Mouse (Mus musculus) left cerebral cortex, postnatal 4 days (tissue): ENCODE measurements around the gene Gm10778. TPM values are rescaled to one million over a fixed set of nuclear protein-coding genes. Genes with fewer than 3 reads are reported as not detected.
"Not testable (repeated sequence)": the region's sequence is repeated elsewhere in the genome, so short reads cannot be mapped to it uniquely, and the experiment has no call there.

Experiments
- DNase-seq: peaks from one replicate; pipeline ENCODE4 v3.0.0-alpha.2; 2022
- intact Hi-C: fragments of 180-260 bp; cut with DNase I; formaldehyde crosslinking; loops from one replicate; pipeline ENCODE4 v1.15.1; 2025
- total RNA-seq, 2 experiments: library from RNA; stranded (reverse); gene quantifications; 2 replicates each; pipeline ENCODE4 v1.2.3; 2021

Gene Gm10778
- 1 to 10 TPM; 5.4 to 5.5 TPM for total RNA-seq

DNA sequence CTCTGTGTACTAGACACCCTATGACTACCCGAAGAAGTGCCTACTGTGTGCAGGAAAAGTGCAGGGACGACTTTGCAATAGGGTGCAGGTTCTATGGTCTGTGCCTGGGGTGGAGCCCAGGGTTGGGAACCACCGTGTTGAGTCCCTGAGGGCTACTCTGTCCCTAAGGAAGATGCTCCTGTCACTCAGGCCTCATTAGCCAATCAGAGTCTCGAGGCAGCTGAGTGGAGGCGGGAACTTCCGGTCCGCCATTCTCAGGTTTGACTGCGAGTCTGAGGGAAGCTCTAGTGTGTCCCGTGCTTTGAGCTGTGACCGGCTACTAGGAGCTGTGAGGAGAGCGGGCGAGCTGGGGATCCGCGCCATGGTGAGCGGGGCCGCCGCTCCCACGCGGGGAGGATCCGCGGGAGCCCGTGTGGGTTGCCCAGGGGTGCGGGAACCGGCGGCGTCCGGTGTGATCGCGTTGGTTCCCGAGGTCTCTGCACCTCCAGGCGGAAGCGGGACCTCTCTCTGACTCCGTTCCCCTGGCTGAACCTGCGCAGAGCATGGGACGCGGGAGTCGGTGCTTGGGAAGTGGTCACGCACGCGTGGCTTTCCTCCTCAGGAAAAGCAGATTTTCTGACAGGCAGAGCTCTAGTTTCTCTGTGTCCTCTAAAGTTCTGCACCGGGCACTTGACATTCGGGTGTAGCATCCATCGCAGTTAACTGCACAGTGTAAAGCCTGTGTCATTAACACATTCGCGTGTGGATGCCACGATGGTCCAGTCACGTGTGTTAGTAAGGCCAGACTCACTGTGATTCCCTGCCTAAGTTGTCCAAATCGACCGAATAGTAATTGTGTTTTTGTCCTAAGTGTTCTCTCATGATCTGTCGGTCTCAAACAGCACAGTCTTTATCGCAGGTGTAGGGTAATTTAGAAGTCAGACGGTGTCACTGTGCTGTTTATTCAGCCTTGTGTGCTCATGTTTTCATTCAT lies at the start of gene Gm10778:
Gene Gm10778, plus strand, starts transcription at position 257 of the 973 bp plus-strand sequence.
- intact Hi-C loops: not testable (repeated sequence)
- DNase-seq: peak; percentile 84

DNA sequence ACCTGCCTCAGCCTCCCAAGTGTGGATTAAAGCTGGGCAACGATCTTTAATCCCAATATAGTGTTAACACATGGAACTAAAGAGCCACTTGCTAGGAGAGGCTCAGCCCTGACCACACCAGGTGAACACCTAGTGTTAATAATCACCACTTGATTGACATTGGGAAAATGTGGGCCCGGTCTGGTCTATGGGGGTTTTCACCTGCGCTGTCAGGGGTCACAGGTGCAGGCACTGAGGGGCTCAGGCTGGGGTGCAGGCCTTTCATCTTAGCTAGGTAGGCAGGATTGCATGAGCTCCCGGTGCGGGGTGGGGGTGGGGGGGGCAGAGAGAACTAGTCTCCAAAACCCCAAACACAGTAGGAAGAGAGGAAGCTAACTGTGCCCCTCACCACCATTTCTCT lies 49.2 kb upstream of the Gm10778 start:
- intact Hi-C loops: loop anchor here (5.0 kb wide), 1 partner anchor 97 kb away; the partner anchor contains the start of gene S1pr4

DNA sequence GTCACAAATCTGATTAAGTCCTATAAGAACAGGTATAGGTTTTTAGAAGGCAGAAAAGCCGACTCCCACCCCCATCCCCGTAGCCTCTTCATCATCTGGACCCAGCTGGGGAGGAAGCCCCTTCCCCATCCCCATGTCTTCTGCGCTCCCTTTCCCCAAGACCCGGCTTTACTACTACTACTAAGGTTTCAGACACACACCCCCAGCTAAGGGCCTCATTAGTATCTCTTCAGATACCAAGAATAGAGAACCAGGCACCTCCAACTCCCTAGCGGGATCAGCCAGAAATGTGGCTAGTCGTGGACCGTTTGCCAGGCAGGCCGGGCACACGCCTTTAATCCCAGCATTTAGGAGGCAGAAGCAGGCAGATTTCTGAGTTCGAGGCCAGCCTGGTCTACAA lies 48.8 kb upstream of the Gm10778 start:
- intact Hi-C loops: loop anchor here (5.0 kb wide), 1 partner anchor 98 kb away; the partner anchor contains the start of gene S1pr4
- no peak for DNase-seq

More for the DNA sequence above, 49.2 kb upstream of the Gm10778 start:
- DNase-seq: no peak

DNA sequence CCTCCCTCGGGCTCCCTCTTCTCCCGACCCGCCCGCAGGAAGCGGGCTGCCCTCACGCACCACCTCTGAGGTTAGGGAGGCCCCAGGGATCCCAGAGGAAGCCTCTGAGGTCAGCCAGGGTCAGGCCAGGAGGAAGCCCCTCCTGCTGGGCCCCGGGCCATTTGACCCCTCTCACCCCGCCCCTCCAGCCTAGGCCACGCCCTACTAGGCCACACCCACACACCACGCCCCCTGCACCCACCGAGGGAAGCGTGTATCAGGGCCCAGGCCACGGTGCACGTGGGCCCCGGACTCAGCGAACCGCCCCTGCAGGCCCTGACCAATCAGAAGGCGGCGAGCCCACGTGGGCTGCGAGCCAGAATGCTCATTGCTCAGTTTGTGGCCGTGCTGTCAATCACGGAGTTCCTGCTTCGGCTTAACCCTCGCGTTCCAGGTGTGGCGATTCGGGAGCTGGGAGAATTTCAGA lies 48.1 kb upstream of the Gm10778 start, which contains the start of gene Tle6:
Gene Tle6, minus strand, starts transcription at position 336 of the 466 bp plus-strand sequence.
- intact Hi-C loops: loop anchor here (5.0 kb wide), 1 partner anchor 98 kb away; the partner anchor contains the start of gene S1pr4
- DNase-seq: peak; percentile 97

DNA sequence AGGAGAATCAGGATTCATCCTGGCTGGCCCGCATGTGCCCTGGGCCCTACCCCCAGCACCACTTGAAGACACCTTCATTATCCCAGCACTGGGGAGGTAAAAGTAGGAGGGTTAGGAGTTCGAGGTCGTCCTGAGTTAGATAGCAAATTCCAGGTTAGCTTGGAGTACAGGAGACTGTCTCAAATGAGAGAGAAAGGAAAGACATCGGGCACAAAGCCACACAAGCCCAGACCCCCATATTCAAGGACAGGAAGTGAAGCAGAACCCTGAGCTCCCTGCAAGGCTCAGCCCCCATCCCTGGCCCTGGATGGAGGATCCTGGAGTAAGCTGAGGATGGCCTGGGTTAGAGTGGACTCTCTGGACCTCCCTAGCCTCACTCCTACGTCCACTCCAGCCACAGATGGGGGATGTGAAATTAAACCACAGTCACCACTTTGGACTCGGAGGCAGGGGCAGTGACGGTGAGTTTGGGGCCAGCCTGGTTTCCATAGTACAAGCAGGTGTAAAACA lies 47.4 kb upstream of the Gm10778 start:
- no peak for DNase-seq
- intact Hi-C loops: loop anchor here (5.0 kb wide), 1 partner anchor 99 kb away; the partner anchor contains the start of gene S1pr4

DNA sequence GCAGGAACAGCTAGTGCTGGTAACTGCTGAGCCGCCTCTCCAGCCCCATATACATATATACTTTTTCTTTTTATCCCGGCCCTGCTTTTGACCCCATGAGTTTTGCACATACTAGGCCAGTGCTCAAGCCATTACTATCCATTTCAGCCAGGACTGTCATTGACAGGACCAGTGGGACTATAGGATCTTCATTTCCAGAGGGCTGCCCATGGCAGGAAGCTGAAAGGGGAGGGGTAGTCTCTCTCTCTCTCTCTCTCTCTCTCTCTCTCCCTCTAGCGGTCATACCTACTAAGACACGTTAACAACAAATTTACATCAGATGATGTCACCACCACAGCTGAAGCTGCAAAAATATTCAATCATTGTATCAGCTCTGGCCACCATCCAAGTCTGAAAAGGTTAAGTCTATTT lies 46.1 kb upstream of the Gm10778 start:
- no peak for DNase-seq
- intact Hi-C loops: loop anchor here (5.0 kb wide), 1 partner anchor 100 kb away; the partner anchor contains the start of gene S1pr4

DNA sequence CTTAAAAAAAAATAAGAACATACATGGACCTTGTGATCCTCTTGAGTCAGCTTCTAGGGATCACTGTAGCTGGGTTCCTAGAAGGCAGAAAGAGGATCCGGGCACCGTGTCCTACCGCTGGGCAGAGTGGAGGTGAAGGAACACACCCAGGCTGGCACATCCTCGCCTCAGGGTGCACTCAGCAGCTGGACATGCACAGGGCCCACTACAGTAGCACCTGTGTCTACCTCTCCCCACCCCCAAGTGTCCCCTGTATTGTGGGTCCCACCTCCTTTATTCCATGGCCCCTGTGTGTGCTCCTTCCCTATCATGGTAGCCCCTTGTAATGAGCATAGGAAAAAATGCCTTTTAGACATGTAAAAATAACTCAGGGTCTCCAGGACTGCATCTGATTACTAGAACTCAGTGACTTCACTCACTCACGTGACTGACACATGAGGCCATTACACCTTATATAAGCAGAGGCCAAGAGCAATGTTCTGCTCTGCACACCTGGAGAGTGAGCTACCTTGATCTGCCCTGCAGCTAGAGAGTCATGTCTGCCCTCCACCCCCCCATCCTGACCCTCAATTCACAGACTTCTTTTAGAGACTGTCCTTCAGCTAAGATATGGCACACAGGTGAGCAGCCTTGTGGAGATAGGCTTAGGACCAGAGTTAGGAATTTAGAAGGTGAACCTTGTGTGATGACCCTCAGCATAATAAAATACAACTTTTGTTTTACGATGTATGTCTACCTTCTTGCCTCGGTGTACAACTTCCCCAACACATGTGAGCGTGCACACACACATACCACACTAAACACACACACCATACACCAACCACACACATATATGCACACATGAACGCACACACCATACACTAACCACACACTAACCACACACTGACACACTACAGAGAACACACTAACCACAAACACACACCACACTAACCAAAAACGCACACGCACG lies 44.6 kb upstream of the Gm10778 start:
- intact Hi-C loops: loop anchor here (5.0 kb wide), 1 partner anchor 102 kb away; the partner anchor contains the start of gene S1pr4
- DNase-seq: no peak

DNA sequence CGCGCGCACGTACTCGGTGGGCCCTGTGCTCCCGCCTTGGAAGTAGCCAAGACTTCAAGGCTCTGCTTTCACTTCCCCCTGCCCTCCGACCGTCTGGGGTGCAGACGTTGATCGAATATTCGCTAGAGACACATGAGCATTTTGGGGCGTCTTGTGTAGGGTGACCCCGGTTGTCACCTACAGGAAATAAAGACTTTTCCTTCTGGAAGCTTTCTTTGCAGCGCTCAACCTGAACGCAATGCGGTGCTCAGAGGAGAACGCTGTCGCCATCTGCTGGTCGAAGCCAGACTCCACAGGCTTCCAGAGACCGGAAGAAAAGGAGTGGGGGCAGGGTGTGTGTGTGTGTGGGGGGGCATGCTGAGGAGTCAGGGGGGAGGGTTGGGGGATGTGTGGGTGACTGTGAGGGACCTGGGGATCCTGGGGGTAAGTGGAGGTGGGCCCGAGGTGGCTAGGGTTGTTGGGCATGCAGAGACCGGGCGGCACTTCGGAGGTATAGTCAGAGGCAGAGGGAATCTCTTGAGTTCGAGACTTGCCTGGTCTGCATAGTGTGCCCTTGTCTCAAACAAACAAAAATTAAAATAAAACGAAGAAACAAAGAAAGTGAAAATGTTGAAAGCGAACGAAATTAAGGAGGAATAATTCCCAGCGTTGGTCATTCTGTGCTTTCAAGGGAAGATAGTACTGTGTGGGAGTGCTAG lies 43.7 kb upstream of the Gm10778 start:
- intact Hi-C loops: loop anchor here (5.0 kb wide), 1 partner anchor 103 kb away; the partner anchor contains the start of gene S1pr4
- DNase-seq: peak; percentile 90

DNA sequence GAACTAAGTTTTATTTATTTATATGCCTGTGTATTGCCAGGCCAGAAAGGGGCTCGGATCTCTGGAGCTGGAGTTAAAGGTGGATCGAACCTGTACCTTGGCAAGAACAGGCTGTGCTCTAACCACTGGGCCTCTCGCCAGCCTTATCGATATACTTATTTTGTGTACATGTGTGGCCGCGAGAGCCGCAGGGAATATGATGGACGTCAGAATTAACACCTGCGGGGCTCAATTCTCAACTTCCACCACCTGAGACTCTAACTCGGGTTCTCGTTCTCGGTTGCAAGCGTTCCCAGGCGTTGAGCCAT lies 43.2 kb upstream of the Gm10778 start:
- intact Hi-C loops: no loop called here
- DNase-seq: no peak

DNA sequence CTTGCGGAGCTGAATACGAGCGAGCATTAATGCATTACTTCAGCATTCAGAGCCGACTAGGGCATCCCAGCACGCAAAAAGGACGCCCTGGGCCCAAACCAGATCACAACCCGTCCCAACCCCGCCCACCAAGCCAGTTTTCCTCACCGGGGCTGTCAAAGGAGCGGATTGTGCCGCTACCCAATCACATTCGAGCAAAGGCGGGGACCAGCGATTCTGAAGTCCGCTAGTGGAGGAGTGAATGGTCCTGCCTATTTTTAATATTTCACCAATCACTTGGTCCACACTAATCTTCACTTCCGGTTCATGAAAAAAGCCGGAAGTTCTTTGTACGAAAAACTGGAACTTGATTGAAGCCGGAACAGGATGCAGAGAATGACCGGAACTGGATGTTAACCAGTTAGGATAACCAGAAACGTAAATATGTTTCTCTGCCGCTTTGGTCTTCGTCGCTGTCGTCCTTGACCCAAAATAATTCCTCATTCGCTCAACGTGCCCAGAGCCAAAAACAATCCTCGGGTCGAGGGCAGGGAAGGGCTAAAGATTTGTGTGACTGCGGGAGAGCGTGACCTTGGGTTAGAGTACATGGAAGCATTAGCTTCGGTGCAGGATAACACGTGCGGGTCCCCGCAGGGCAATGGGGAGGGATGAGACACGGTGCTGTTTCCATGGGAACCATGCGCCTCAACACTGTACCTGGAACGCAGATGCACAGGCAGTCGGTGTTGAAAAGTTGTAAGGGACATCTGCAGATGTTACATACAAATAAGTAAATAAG lies 42.7 kb upstream of the Gm10778 start, which contains the start of gene BC025920:
Gene BC025920, plus strand, starts transcription at position 297 of the 778 bp plus-strand sequence.
- intact Hi-C loops: no loop called here
- peak; percentile 95 for DNase-seq

DNA sequence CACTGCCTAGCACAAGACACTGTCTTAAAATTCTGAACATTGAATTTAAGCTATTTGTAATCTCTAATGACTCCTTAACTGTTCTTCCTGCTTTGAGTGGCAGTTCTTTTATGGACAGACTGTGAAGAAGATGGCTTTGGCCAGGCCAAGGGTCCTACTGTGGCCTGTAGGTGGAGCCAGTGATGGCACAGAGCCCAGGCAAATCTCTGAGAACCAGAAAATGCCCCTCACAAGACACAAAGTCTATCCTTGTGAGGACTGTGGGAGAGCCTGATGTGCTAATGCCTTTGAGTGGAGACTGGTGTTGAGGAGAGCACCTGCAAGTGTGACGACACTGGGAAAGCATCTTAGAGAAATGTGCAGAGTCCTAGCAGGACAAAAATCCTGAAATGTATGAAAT lies 40.6 kb upstream of the Gm10778 start:
- intact Hi-C loops: no loop called here
- DNase-seq: no peak

DNA sequence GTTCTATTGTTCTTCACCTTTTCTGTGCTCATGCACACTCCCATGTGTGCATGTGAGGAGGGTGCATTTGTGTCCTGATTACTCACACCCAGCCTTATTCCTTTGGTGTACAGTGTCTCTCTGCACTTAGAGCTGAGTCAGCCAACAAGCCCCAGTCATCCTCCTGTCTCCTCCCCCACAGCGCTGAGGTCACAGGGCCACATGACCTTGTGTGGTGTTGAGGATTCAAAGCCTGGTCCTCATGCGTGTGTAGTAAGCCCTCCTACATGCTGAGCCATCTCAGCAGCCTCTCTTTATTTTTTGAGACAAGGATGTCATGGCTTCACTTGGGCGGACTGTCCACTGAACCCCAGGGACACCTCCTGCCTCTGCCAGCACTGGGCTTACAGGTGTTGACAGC lies 36.1 kb upstream of the Gm10778 start:
- intact Hi-C loops: no loop called here
- DNase-seq: no peak

DNA sequence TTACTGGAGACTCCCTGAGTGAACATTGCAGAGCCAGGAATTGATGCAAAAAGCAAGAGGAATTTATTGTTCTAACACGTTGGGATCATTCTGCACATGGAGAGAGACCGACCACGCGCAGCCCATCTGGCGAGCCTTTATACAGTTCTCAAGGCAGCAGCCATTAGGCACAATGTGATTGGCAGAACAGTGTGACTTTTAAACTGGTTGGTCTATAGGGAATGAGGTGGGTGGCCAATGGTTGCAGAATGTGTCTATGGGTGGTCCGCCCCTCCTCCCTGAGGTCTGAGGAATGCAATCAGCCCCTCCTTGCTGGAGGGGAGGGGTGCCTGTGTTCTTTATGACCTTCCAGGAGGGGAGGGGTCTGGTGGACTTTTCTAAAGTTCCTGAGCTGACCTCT lies 33.4 kb upstream of the Gm10778 start:
- DNase-seq: no peak
- intact Hi-C loops: no loop called here

DNA sequence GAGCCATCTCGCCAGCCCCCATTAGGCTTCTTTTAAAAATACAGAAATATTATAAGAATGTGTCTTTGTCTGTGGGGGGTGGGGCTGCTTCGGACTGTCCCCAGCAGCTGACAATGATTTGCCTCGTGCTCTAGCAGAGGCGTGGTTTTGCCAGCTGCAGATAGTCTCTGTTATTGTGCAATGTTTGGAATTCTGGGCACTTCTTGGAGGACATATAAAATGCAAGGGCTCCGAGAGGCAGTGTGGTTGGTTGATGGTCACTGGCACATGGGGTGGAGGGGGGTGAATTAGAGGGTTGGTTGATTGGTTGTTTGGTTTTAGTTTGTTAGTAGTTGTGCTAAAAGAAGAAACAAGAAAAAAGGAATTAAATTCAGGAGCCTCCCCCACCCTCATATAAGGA lies 28.9 kb upstream of the Gm10778 start:
- intact Hi-C loops: no loop called here
- no peak for DNase-seq

DNA sequence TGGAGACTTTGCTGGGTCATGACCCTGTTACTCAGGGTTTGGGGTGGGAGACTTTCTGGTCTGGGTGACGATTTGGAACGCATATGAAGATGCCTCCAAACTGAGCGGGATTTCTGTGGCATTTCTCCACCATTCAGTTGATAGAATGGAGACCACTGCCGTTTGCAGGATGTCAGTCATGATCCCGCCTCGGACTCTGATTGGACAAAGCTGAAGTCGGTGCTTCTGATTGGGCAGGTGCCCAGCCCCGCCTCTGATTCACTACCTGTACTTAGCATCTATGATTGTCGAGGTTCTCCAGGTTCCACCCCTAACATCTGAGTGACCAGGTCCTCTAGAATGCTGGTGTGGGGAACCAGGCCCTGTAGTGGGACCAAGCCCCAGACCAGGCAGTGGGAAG lies 28.1 kb upstream of the Gm10778 start:
- DNase-seq: no peak
- intact Hi-C loops: no loop called here

DNA sequence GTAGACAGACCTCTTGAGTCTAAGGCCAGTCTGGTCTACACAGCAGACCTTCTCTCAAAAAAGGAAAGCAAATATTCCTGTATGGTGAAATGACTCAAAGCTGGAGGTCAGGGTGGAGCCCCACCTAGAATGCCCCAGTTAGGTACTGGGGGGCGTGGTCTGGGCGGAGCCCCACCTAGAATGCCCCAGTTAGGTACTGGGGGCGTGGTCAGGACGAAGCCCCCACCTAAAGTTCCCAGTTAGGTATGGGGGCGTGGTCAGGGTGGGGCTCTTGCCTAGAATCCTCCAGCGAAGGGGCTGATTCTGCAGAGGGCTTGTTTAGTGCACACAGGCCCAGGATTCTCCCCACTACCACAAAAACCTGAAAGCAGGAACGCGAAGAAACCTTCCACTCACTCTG lies 25.4 kb upstream of the Gm10778 start:
- no peak for DNase-seq
- intact Hi-C loops: no loop called here

DNA sequence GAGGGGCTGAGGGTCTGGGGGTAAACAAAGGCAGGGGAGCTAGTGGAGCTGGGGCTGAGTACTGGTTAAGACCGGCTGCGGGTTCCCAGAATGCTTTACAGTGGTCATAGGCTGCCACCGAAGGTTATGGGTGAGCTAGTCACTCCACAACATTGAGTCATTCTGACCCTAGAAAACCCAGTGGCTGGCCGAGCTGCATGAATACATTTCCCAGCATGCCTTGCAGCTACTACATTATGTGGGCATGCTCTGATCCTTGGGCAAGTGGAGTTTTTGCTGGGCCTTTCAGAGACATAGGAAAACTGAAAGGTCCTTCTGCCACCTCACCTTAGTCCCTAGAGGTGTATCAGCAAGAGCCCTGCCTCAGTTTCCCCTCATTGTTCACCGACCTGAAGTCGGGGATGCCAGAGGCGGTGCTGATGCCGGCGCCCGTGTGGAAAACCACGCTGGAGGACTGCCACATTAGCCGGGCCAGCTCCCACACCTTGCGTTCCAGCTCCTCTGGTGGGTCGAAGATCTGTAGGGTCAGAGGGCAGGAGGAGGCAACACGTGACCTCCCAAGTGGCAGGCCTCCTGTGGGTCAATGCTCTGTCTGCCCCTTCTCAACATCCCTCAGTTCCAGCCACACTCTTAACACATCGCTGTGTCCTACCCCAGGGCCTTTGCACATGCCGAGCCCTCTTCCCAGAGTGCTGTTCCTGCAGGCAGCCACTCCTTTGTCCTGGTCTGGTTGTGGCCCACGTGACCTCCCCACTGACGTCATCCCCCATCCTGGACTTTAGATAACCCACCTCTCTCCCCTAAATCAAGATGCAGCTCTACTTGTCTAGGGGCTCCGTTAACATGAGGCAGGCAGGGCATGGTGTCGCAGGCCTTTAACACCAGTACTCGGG lies 22.5 kb upstream of the Gm10778 start:
- intact Hi-C loops: no loop called here
- no peak for DNase-seq
